Mouse (Mus musculus) hindbrain, embryonic 16.5 days (tissue): ENCODE data around the gene Lrrc58. TPM values are rescaled to one million over a fixed set of nuclear protein-coding genes. Genes with fewer than 3 reads are reported as not detected.

ENCODE experiments used
- ATAC-seq: fragments of 200-750 bp; cut with Nextera tagmentation; 2 replicates; pipeline ENCODE4 v1.8.0; 2017; ENCODE audit warnings: moderate TSS enrichment, moderate library complexity
- H3K27ac ChIP-seq: fragments of 300-500 bp; sonication (generic); 2 replicates; pipeline ENCODE4 v1.5.1; 2014; ENCODE audit warnings: low read depth, mild to moderate bottlenecking, control low read depth, low read length, moderate library complexity
- H3K27me3 ChIP-seq: fragments of 300-500 bp; sonication (generic); replicated peaks from 2 replicates; pipeline ENCODE4 v1.6.1; 2014; ENCODE audit warnings: low read length; ENCODE audit not compliant: control insufficient read depth, insufficient read depth
- H3K36me3 ChIP-seq: fragments of 300-500 bp; sonication (generic); 2 replicates; pipeline ENCODE4 v1.6.1; 2014; ENCODE audit warnings: mild to moderate bottlenecking, low read length, moderate library complexity, mixed read lengths; ENCODE audit not compliant: control insufficient read depth, insufficient read depth
- H3K4me1 ChIP-seq: fragments of 300-500 bp; sonication (generic); 2 replicates; pipeline ENCODE4 v1.6.1; 2014; ENCODE audit warnings: low read depth, low read length; ENCODE audit not compliant: control insufficient read depth, insufficient read depth
- H3K4me2 ChIP-seq: fragments of 300-500 bp; sonication (generic); 2 replicates; pipeline ENCODE4 v1.6.1; 2014; ENCODE audit warnings: mild to moderate bottlenecking, low read length, control low read depth, moderate library complexity
- H3K4me3 ChIP-seq: fragments of 300-500 bp; sonication (generic); 2 replicates; pipeline ENCODE4 v1.5.1; 2014; ENCODE audit warnings: mild to moderate bottlenecking, low read length, control low read depth, moderate library complexity
- H3K9ac ChIP-seq: fragments of 300-500 bp; sonication (generic); 2 replicates; pipeline ENCODE4 v1.6.1; 2014; ENCODE audit warnings: low read depth, mild to moderate bottlenecking, control low read depth, low read length, moderate library complexity
- H3K9me3 ChIP-seq: fragments of 300-500 bp; sonication (generic); 2 replicates; pipeline ENCODE4 v1.6.1; 2014; ENCODE audit warnings: mild to moderate bottlenecking, low read length, moderate library complexity; ENCODE audit not compliant: control insufficient read depth
- WGBS: fragments of 180-500 bp; shearing (Covaris S2); extraction: QIAGEN DNeasy Blood & Tissue Kit; methylation state at CpG from one replicate; pipeline ENCODE4 v1.1.7; 2014; 5-methylcytosine and 5-hydroxymethylcytosine counted together
- polyA plus RNA-seq: library from polyadenylated mRNA; unstranded; fragments of >200 nt; fragmentation: Nextera tagmentation; extraction: Ambion mirVana; gene quantifications from 2 replicates; pipeline ENCODE4 v1.2.1, GENCODE M21; 2015

Lrrc58 gene
- polyA plus RNA-seq, 1 experiment from 2014 or later: 45.3 TPM

DNA sequence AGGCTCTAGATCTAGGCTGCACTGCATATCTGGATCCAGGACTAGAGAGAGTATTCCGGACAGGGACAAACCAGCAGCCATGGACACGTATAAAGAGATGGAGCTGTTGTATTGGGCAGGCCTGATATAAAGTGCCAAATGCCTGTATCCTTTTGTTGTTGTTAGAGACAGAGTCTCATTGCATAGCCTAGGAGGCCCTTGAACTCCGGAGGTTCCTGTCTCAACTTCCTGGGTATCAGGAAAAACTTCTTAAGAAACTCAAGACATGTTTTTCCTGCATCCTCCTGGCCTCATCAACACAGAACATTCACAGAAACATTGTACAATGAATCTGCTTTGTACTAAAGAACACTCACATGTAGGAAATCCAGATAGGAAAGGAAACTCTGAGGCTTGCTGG, 21.1 kb upstream of the Lrrc58 start:
- H3K27me3 ChIP-seq: no peaks in the 10 kb centered on the region
- no peaks in the 10 kb centered on the region for H3K36me3 ChIP-seq
- H3K4me1 ChIP-seq: no peaks in the 10 kb centered on the region
- no peak overlapping the region for H3K27ac ChIP-seq
- 90% methylated on average over 3 of the region's 3 CpGs for WGBS
- no peaks in the 10 kb centered on the region for H3K9me3 ChIP-seq
- H3K4me3 ChIP-seq: no peak overlapping the region
- no peak overlapping the region for H3K4me2 ChIP-seq
- no peak overlapping the region for H3K9ac ChIP-seq
- ATAC-seq: no peak

DNA sequence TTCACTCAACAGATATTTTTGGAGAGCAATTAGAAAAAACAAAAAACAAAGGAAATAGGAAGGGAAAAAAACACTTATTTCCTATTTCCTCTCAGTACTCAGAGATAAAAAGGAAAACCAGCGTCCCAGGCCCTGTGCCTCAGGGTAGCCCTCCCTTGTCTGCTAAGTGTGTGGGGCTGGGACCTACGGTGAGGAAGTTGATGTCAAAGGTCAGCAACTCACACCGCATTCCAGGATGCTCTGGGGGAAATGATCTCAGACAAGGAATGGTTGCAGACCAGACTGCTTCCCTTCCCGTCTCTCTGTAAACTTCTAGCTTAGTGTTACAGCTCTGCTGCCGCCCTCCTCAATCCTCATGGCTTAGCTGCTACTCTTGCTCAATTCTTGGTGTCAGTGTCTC, 16.8 kb upstream of the Lrrc58 start:
- Histone ChIP-seq H3K9me3 (no peaks in the 10 kb centered on the region), H3K27me3 (no peaks in the 10 kb centered on the region), H3K36me3 (no peaks in the 10 kb centered on the region), H3K4me2 (no peak overlapping the region), H3K27ac (no peak overlapping the region), H3K9ac (no peak overlapping the region), H3K4me1 (no peaks in the 10 kb centered on the region), H3K4me3 (no peak overlapping the region)
- ATAC-seq: no peak
- 57% methylated on average over 5 of the region's 5 CpGs for WGBS

- WGBS: 57% methylated on average over 9 of the region's 9 CpGs
- Histone ChIP-seq H3K36me3 (no peaks in the 10 kb centered on the region), H3K4me3 (no peak overlapping the region), H3K4me1 (no peaks in the 10 kb centered on the region), H3K9ac (no peak overlapping the region), H3K4me2 (no peak overlapping the region), H3K27me3 (no peaks in the 10 kb centered on the region), H3K27ac (no peak overlapping the region), H3K9me3 (no peaks in the 10 kb centered on the region)
- ATAC-seq: no peak
These were observed 14.9 kb upstream of the Lrrc58 start for GRCm38 (mm10) chr16:37853279-37853678.

DNA sequence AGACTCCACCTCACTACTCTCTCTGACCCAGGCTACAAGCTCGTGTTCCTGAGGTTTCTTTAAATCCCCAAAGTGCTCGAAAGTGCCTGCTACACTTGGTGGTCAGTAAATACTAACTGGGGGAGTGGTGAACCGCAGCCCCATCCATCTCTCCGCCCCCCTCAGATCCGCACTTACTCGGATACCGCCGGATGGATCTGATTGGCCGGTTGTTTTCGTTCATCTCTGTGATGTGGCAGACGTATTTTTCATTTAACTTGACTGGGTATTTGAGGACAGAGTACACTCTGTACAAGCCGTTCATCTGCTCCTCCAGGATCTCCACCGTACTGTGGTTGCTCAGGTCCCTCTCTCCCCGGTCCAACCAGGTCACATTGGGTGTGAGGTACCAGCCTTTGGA, 14.1 kb upstream of the Lrrc58 start:
- no peak for ATAC-seq
- no peaks in the 10 kb centered on the region for H3K36me3 ChIP-seq
- H3K9ac ChIP-seq: no peak overlapping the region
- no peak overlapping the region for H3K4me2 ChIP-seq
- H3K27me3 ChIP-seq: no peaks in the 10 kb centered on the region
- no peak overlapping the region for H3K27ac ChIP-seq
- H3K4me1 ChIP-seq: no peaks in the 10 kb centered on the region
- 77% methylated on average over 14 of the region's 14 CpGs for WGBS
- no peak overlapping the region for H3K4me3 ChIP-seq
- no peaks in the 10 kb centered on the region for H3K9me3 ChIP-seq

- no peak for ATAC-seq
These were observed 13.6 kb upstream of the Lrrc58 start for GRCm38 (mm10) chr16:37854593-37854992.

DNA sequence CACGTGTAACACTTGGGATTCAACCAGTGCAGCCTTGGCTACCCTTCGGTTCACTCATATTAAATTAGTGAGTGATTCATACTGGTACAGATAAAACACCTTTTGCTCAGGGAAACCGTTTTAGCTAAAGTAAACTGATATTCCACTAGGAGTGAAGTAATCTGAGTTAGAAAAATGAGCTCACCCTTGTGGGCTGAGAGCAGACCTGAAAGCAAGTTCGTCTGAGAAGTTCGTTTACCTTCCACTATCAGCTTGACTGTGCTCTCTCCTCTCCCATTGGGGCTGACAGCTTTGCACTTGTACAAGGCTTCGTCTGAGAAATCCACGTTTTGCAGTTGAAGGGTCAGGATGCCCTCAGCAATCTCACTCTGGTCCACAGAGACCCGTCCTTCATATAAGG, 12.6 kb upstream of the Lrrc58 start:
- Histone ChIP-seq H3K36me3 (no peaks in the 10 kb centered on the region), H3K4me1 (no peaks in the 10 kb centered on the region), H3K4me3 (no peak overlapping the region), H3K27ac (no peak overlapping the region), H3K27me3 (no peaks in the 10 kb centered on the region), H3K9me3 (no peaks in the 10 kb centered on the region), H3K9ac (no peak overlapping the region), H3K4me2 (no peak overlapping the region)
- WGBS: 85% methylated on average over 8 of the region's 8 CpGs
- ATAC-seq: no peak

More at GRCm38 (mm10) chr16:37854593-37854992, 13.6 kb upstream of the Lrrc58 start:
- no peaks in the 10 kb centered on the region for H3K27me3 ChIP-seq
- no peak overlapping the region for H3K4me2 ChIP-seq
- no peaks in the 10 kb centered on the region for H3K36me3 ChIP-seq
- H3K9ac ChIP-seq: no peak overlapping the region
- 77% methylated on average over 5 of the region's 5 CpGs for WGBS
- H3K9me3 ChIP-seq: no peaks in the 10 kb centered on the region
- no peak overlapping the region for H3K27ac ChIP-seq
- H3K4me3 ChIP-seq: no peak overlapping the region
- H3K4me1 ChIP-seq: no peaks in the 10 kb centered on the region

GRCm38 (mm10) chr16:37856327-37856726, 11.9 kb upstream of the Lrrc58 start:
- WGBS: 66% methylated on average over 3 of the region's 3 CpGs
- H3K4me3 ChIP-seq: no peak overlapping the region
- no peak overlapping the region for H3K27ac ChIP-seq
- H3K27me3 ChIP-seq: no peaks in the 10 kb centered on the region
- H3K9me3 ChIP-seq: no peaks in the 10 kb centered on the region
- no peaks in the 10 kb centered on the region for H3K36me3 ChIP-seq
- no peak overlapping the region for H3K9ac ChIP-seq
- ATAC-seq: no peak
- no peak overlapping the region for H3K4me2 ChIP-seq
- H3K4me1 ChIP-seq: no peaks in the 10 kb centered on the region

DNA sequence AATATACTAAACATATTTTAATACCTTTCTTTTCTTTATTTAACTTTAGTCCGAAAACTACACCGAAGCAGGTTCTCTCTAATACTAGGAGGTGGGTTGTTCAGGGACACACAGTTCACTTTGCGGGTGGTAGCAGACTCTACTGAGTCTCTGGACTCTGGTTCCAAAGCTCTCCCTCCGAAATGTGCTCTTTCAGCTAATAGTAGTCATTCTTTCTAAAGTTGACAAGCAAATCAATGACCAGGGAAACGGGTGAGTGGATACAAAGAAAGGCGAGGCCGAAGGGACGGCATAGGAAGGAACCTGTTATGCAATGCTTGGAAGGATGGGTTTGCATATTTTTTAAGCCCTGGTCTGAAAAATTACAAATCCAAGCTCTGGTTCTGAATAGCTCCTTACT, 10.7 kb upstream of the Lrrc58 start:
- H3K9me3 ChIP-seq: no peaks in the 10 kb centered on the region
- WGBS: 48% methylated on average over 8 of the region's 8 CpGs
- no peak overlapping the region for H3K4me3 ChIP-seq
- no peaks in the 10 kb centered on the region for H3K36me3 ChIP-seq
- ATAC-seq: no peak
- H3K4me1 ChIP-seq: no peaks in the 10 kb centered on the region
- no peak overlapping the region for H3K9ac ChIP-seq
- no peak overlapping the region for H3K27ac ChIP-seq
- H3K4me2 ChIP-seq: no peak overlapping the region
- no peaks in the 10 kb centered on the region for H3K27me3 ChIP-seq

DNA sequence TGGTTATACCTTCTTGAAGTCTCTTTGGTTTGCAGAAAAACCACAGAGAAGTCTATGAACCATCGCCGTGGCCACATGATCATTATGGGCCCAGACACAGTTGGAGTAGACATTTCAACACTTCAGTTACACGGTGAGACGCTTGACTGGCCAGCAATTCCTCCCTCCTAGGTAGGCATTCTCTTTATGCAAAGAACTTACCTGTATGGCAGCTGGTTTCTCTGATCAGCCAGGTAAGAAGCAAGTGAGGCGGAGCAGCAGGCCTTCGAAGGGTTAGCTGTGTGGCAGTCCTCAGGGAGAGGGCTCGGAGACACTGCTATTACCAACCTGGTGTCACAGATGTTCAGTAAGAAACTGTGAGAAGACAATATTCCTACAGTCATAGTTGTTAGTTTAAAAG, 8.0 kb upstream of the Lrrc58 start:
- Histone ChIP-seq H3K27ac (no peak overlapping the region), H3K36me3 (no peaks in the 10 kb centered on the region), H3K27me3 (no peaks in the 10 kb centered on the region), H3K4me3 (no peak overlapping the region), H3K9me3 (no peaks in the 10 kb centered on the region), H3K4me2 (no peak overlapping the region), H3K9ac (no peak overlapping the region), H3K4me1 (no peaks in the 10 kb centered on the region)
- no peak for ATAC-seq
- WGBS: 77% methylated on average over 7 of the region's 7 CpGs

DNA sequence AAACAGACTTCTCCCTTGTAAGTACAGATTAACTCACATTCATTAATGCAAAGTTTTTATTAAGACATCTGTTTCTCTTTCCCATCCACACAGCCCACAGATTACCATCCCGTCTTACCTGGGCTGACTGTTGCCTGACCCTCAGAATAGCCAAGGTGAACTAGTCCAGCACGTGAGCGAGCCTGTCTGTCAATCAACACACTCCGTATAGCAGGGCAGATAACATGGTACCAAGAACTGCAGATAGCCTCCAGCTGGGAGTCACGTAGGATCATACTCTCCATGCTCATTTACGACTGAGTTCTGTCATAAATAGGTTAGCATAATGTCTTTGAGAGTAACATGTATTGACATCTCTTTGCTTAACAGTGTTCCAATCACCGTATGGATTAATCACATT, 7.2 kb upstream of the Lrrc58 start, which contains the start of gene Gm36028:
Gene Gm36028, minus strand, starts transcription at position 118 of the 400 bp plus-strand sequence.
- no peak within 1 kb of the TSS for H3K9ac ChIP-seq
- no peak within 1 kb of the TSS for H3K27ac ChIP-seq
- H3K9me3 ChIP-seq: no peaks in the 10 kb centered on the region
- H3K4me2 ChIP-seq: no peak within 1 kb of the TSS
- H3K4me3 ChIP-seq: no peak within 1 kb of the TSS
- no peaks in the 10 kb centered on the region for H3K4me1 ChIP-seq
- H3K27me3 ChIP-seq: no peaks in the 10 kb centered on the region
- WGBS: 91% methylated on average over 7 of the region's 7 CpGs
- H3K36me3 ChIP-seq: no peaks in the 10 kb centered on the region
- no peak for ATAC-seq
